ENCODE assay signal across 22 mouse cellular contexts in genomic region chr12:16860533-16860932, GRCm38 (mm10). TPM values are rescaled to one million over a fixed set of nuclear protein-coding genes. Genes with fewer than 3 reads are reported as not detected.
DNase-seq lines count a peak whose midpoint lies in the region; ATAC-seq lines count a peak whose summit lies in the region.
"Had no signal": no experiment of that assay in that cellular context is flagged by ENCODE, and none has a peak within 500 bp of the region (broad histone marks: within the 10 kb centered on the region; RNA-seq: fewer than 3 reads in every experiment).

No protein-coding gene starts in this region.

- no peaks in the 10 kb centered on the region for H3K9me3 ChIP-seq in heart, embryonic 10.5 days
- no peaks in the 10 kb centered on the region for H3K9me3 ChIP-seq in kidney, embryonic 16.5 days (ENCODE audit: low read length)
- H3K9me3 ChIP-seq in embryonic facial prominence, embryonic 14.5 days (ENCODE audit: control insufficient read depth, low read length), result no peaks in the 10 kb centered on the region
- no peaks in the 10 kb centered on the region for H3K9me3 ChIP-seq in stomach, embryonic 15.5 days
- H3K9me3 ChIP-seq: forebrain, embryonic 15.5 days; heart, embryonic 15.5 days; hindbrain, embryonic 10.5 days had no signal

- no peak overlapping the region for H3K27ac ChIP-seq in heart, embryonic 10.5 days
- peak overlapping the region; percentile 56 for H3K27ac ChIP-seq in kidney, embryonic 16.5 days (ENCODE audit: low read length)
- H3K27ac ChIP-seq in embryonic facial prominence, embryonic 14.5 days (replicated peaks; ENCODE audit: low read depth, low read length), result no peak overlapping the region
- peak overlapping the region; percentile 59; the same call in 1 of the 2 replicates for H3K27ac ChIP-seq in stomach, embryonic 15.5 days
- H3K27ac ChIP-seq: forebrain, embryonic 15.5 days; heart, embryonic 15.5 days; hindbrain, embryonic 10.5 days; hindbrain, embryonic 14.5 days had no signal

- H3K27me3 ChIP-seq in heart, embryonic 10.5 days (ENCODE audit: insufficient read depth, poor library complexity, severe bottlenecking), result no peaks in the 10 kb centered on the region
- no peaks in the 10 kb centered on the region for H3K27me3 ChIP-seq in kidney, embryonic 16.5 days (ENCODE audit: insufficient read depth, low read length)
- no peaks in the 10 kb centered on the region for H3K27me3 ChIP-seq in embryonic facial prominence, embryonic 14.5 days (replicated peaks; ENCODE audit: control insufficient read depth, insufficient read depth, low read length)
- no peaks in the 10 kb centered on the region for H3K27me3 ChIP-seq in stomach, embryonic 15.5 days (replicated peaks)
- H3K27me3 ChIP-seq: CH12.LX; forebrain, embryonic 15.5 days; heart, embryonic 15.5 days; Patski had no signal

- H3K4me2 ChIP-seq in kidney, embryonic 16.5 days (replicated peaks; ENCODE audit: low read depth, low read length), result no peak overlapping the region
- H3K4me2 ChIP-seq in embryonic facial prominence, embryonic 14.5 days (ENCODE audit: low read depth, low read length), result no peak overlapping the region
- no peak overlapping the region for H3K4me2 ChIP-seq in stomach, embryonic 15.5 days
- H3K4me2 ChIP-seq: forebrain, embryonic 15.5 days; heart, embryonic 11.5 days; heart, embryonic 15.5 days; hindbrain, embryonic 14.5 days had no signal

- 72% methylated on average over 1 of the region's 1 CpGs for WGBS in heart, embryonic 10.5 days
- 61% methylated on average over 1 of the region's 1 CpGs for WGBS in kidney, embryonic 16.5 days
- WGBS in embryonic facial prominence, embryonic 14.5 days, result 46% methylated on average over 1 of the region's 1 CpGs
- WGBS in stomach, embryonic 15.5 days, result 56% methylated on average over 1 of the region's 1 CpGs

- peak; percentile 68 for DNase-seq in heart, adult 11 months
- DNase-seq in heart, embryonic 10.5 days (ENCODE audit: low spot score), result no peak
- DNase-seq in kidney, postnatal 14 days, result no peak
- DNase-seq in embryonic facial prominence, embryonic 14.5 days (ENCODE audit: low spot score), result no peak
- DNase-seq in spleen, adult 12 weeks (ENCODE audit: low spot score), result no peak
- no peak for DNase-seq in heart, postnatal 10 days
- DNase-seq: adrenal gland, postnatal 14 days; cerebellum, adult 11-12 months; cerebellum, adult 9-10 months; cerebellum, postnatal 25 days; gastrocnemius, postnatal 36 days; heart, adult 18-20 months had no signal

- H3K4me1 ChIP-seq in heart, embryonic 10.5 days, result peaks cover 9% of the 10 kb centered on the region; the same call in 1 of the 2 replicates
- no peaks in the 10 kb centered on the region for H3K4me1 ChIP-seq in kidney, embryonic 16.5 days (ENCODE audit: insufficient read depth, low read length)
- no peaks in the 10 kb centered on the region for H3K4me1 ChIP-seq in embryonic facial prominence, embryonic 14.5 days (ENCODE audit: control insufficient read depth, insufficient read depth, low read length)
- no peaks in the 10 kb centered on the region for H3K4me1 ChIP-seq in stomach, embryonic 15.5 days

- intact Hi-C loops in heart, postnatal 10 days (cut with DNase I), result no loop called here

- H3K4me3 ChIP-seq in heart, embryonic 10.5 days, result no peak overlapping the region
- H3K4me3 ChIP-seq in kidney, embryonic 16.5 days (ENCODE audit: low read length), result no peak overlapping the region
- no peak overlapping the region for H3K4me3 ChIP-seq in embryonic facial prominence, embryonic 14.5 days (ENCODE audit: low read depth, low read length)
- no peak overlapping the region for H3K4me3 ChIP-seq in stomach, embryonic 15.5 days (replicated peaks)
- H3K4me3 ChIP-seq: forebrain, embryonic 15.5 days; heart, embryonic 15.5 days; hindbrain, embryonic 10.5 days had no signal

- ATAC-seq in kidney, embryonic 16.5 days (ENCODE audit: low FRiP score, low TSS enrichment), result no peak
- 0 out of 2 replicates have a peak, but pooled peaks have one; percentile 35 for ATAC-seq in embryonic facial prominence, embryonic 14.5 days (ENCODE audit: low read depth)
- no peak for ATAC-seq in stomach, embryonic 15.5 days (ENCODE audit: insufficient read depth, low FRiP score, low read depth)
- ATAC-seq: activated CD4-positive, CD25-positive, alpha-beta regulatory T cell, adult 4 months; forebrain, embryonic 15.5 days; Patski had no signal

- no peaks in the 10 kb centered on the region for H3K36me3 ChIP-seq in heart, embryonic 10.5 days
- H3K36me3 ChIP-seq in kidney, embryonic 16.5 days (ENCODE audit: insufficient read depth, low read length), result no peaks in the 10 kb centered on the region
- no peaks in the 10 kb centered on the region for H3K36me3 ChIP-seq in embryonic facial prominence, embryonic 14.5 days (ENCODE audit: control insufficient read depth, insufficient read depth, low read length)
- no peaks in the 10 kb centered on the region for H3K36me3 ChIP-seq in stomach, embryonic 15.5 days
- H3K36me3 ChIP-seq: forebrain, embryonic 15.5 days; heart, embryonic 15.5 days; hindbrain, embryonic 10.5 days had no signal

- no peak overlapping the region for H3K9ac ChIP-seq in kidney, embryonic 16.5 days (replicated peaks; ENCODE audit: low read length)
- no peak overlapping the region for H3K9ac ChIP-seq in embryonic facial prominence, embryonic 14.5 days (ENCODE audit: low read depth, low read length)
- H3K9ac ChIP-seq in stomach, embryonic 15.5 days, result no peak overlapping the region
- H3K9ac ChIP-seq: forebrain, embryonic 15.5 days; heart, embryonic 15.5 days; hindbrain, embryonic 14.5 days had no signal

RNA-seq across cellular contexts. Expression of gene Rock2, which starts 34.2 kb away (rescaled TPM):
- 16.9 and 19.6 TPM in 2 replicates for polyA plus RNA-seq in heart, embryonic 10.5 days (2016; fragmentation: Nextera tagmentation; extraction: Ambion mirVana)
- 10.6 and 11.4 TPM in 2 replicates for polyA plus RNA-seq in kidney, embryonic 16.5 days (2015; fragmentation: Nextera tagmentation; extraction: Ambion mirVana)
- 19.6 and 23.5 TPM in 2 replicates for polyA plus RNA-seq in embryonic facial prominence, embryonic 14.5 days (2014; fragmentation: Nextera tagmentation; extraction: Ambion mirVana)
- polyA plus RNA-seq in stomach, embryonic 15.5 days (2015; fragmentation: Nextera tagmentation; extraction: Ambion mirVana), result 20.5 and 21.7 TPM in 2 replicates
- total RNA-seq in heart, postnatal 10 days (2021), result 10 to 100 TPM; 90.0 to 93.5 TPM

RNA-seq across cellular contexts. Expression of gene E2f6, which starts 49.8 kb away (rescaled TPM):
- polyA plus RNA-seq in heart, embryonic 10.5 days (2016; fragmentation: Nextera tagmentation; extraction: Ambion mirVana), result 52.8 and 63.4 TPM in 2 replicates
- polyA plus RNA-seq in kidney, embryonic 16.5 days (2015; fragmentation: Nextera tagmentation; extraction: Ambion mirVana), result 41.7 and 45.1 TPM in 2 replicates
- polyA plus RNA-seq in embryonic facial prominence, embryonic 14.5 days (2014; fragmentation: Nextera tagmentation; extraction: Ambion mirVana), result 51.9 and 54.3 TPM in 2 replicates
- polyA plus RNA-seq in stomach, embryonic 15.5 days (2015; fragmentation: Nextera tagmentation; extraction: Ambion mirVana), result 38.6 and 39.3 TPM in 2 replicates
- total RNA-seq in heart, postnatal 10 days (2021), result 10 to 100 TPM; 52.7 to 58.7 TPM

RNA-seq across cellular contexts. Expression of gene Greb1, which starts 59.8 kb away (rescaled TPM):
- 5.5 TPM in 2 replicates for polyA plus RNA-seq in heart, embryonic 10.5 days (2016; fragmentation: Nextera tagmentation; extraction: Ambion mirVana)
- 4.4 and 5.2 TPM in 2 replicates for polyA plus RNA-seq in kidney, embryonic 16.5 days (2015; fragmentation: Nextera tagmentation; extraction: Ambion mirVana)
- 1.3 TPM in 2 replicates for polyA plus RNA-seq in embryonic facial prominence, embryonic 14.5 days (2014; fragmentation: Nextera tagmentation; extraction: Ambion mirVana)
- 2.2 and 2.5 TPM in 2 replicates for polyA plus RNA-seq in stomach, embryonic 15.5 days (2015; fragmentation: Nextera tagmentation; extraction: Ambion mirVana)
- total RNA-seq in heart, postnatal 10 days (2021), result under 1 TPM; 0.55 to 0.74 TPM
- total RNA-seq: CH12.LX had no signal

Comparison
In these comparisons a context has a peak if more than half of its experiments do, and no peak if none do; other contexts are left out.
1. H3K27ac ChIP-seq: peak in kidney, embryonic 16.5 days (single experiment) and stomach, embryonic 15.5 days (single experiment); none in heart, embryonic 10.5 days (single experiment) and embryonic facial prominence, embryonic 14.5 days (single experiment).